Mouse (Mus musculus) embryonic stem cell, embryonic (primary cell): Measurements from ENCODE around the gene Brinp2.

Source experiments
- CTCF ChIA-PET, 4 experiments: fragments of 300-600 bp in 2 of 4; fragments of 350-600 bp in 2 of 4; sonication (Branson Sonifier 250); formaldehyde crosslinking; loops; one replicate each; lab custom pipeline; 2022; ENCODE audit warnings: inconsistent platforms in 2 of 4; lab: Charles Lee
- POLR2A ChIA-PET, 4 experiments: fragments of 300-600 bp in 2 of 4; fragments of 350-600 bp in 2 of 4; sonication (Branson Sonifier 250); formaldehyde crosslinking; loops; one replicate each; lab custom pipeline; 2022; ENCODE audit warnings: antibody characterized with exemption in 4 of 4, inconsistent platforms in 1 of 4; lab: Charles Lee

Gene Brinp2

GRCm38 (mm10) chr1:158356051-158356461, at the start of gene Brinp2:
Brinp2 (minus strand) TSS chr1:158356326.
- ChIA-PET CTCF (interaction anchor here in 2 of 4 experiments (0.7 to 1.4 kb wide), 4 partner anchors 10 to 869 kb away, joined by 3 read pairs; no protein-coding TSS in a partner anchor), POLR2A (interaction anchor here in 1 of 4 experiments (1.7 kb wide), 1 partner anchor 10 kb away, joined by 7 read pairs; no protein-coding TSS in a partner anchor)

DNA sequence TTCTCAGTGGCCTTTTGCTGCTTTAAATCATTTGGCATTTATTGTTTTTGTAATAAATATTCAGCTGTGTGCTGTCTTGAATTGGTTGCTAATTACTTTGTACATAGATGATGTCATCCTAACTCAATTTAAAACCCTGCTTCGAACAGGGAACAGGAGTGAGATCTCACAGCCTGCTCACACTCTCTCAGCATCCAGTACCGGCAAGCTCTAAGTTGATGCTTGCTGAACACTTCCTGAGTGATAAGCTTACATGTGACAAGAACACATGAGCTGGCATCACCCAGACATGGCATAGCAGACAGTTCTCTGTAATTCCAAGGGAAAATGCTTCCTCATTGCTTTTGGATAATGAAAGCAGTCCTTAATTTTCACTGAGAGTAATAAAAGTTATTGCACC, 44.8 kb upstream of the Brinp2 start:
- ChIA-PET CTCF (no interaction called here), POLR2A (no interaction called here)

GRCm38 (mm10) chr1:158397058-158397457, 40.9 kb upstream of the Brinp2 start:
- POLR2A ChIA-PET: no interaction called here
- CTCF ChIA-PET: interaction anchor here in 1 of 4 experiments (0.6 kb wide), 1 partner anchor 75 kb away, joined by 5 read pairs; no protein-coding TSS in a partner anchor

- CTCF ChIA-PET: no interaction called here
- POLR2A ChIA-PET: interaction anchor here in 1 of 4 experiments (0.7 kb wide), 1 partner anchor 1959 kb away, joined by 3 read pairs; no protein-coding TSS in a partner anchor
Measured at GRCm38 (mm10) chr1:158390693-158391092, 34.6 kb upstream of the Brinp2 start.

- POLR2A ChIA-PET: no interaction called here
- CTCF ChIA-PET: no interaction called here
Measured at GRCm38 (mm10) chr1:158388995-158389394, 32.9 kb upstream of the Brinp2 start.

GRCm38 (mm10) chr1:158386781-158387180, 30.7 kb upstream of the Brinp2 start:
- CTCF ChIA-PET: no interaction called here
- POLR2A ChIA-PET: interaction anchor here in 2 of 4 experiments (0.6 to 0.7 kb wide), 2 partner anchors 25 to 65 kb away, joined by 4 to 8 read pairs; partner anchors contain the start of gene Astn1 (in 1 of the 2)

- ChIA-PET POLR2A (no interaction called here), CTCF (interaction anchor here in 1 of 4 experiments (0.6 kb wide), 1 partner anchor 109 kb away, joined by 3 read pairs; no protein-coding TSS in a partner anchor)
Measured at GRCm38 (mm10) chr1:158385311-158385710, 29.2 kb upstream of the Brinp2 start.

DNA sequence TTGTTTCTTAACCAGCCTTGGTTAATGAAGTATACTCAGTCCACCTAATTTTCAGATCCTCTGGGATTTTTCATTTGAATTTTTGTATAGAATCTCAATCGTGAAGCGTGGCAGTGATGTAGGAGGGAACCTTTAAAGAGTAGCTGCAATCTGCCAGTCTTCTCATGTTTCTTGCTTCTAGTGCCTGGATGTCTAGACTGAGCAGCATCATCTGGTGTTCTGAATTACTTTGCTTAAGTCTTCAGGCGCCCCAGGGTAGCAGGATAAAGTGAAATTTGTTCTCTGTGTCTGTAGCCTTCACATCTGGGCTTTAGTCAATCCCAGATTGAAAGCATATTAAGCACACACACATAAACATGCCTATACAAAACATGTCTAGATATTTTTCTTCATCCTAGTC, 27.1 kb upstream of the Brinp2 start:
- CTCF ChIA-PET: no interaction called here
- POLR2A ChIA-PET: no interaction called here

DNA sequence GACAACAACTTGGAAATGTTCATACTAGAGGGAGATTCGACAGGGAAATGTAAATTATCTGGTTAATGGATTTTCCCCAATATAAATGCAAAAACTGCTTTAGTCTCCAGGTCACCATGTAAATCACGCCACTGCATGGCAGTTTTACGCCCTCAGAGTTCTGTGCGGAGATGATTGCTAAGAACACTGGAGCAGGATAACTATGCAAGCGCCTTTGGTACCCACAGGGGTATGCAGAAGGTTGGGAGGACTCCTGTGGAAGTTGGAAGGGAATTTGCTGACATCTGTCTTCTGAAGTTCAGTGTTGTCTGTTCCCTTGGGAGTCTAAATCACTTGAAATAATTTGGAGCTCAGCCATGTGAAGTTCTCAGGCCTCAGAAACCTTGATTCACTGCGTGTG, 26.2 kb upstream of the Brinp2 start:
- POLR2A ChIA-PET: interaction anchor here in 1 of 4 experiments (0.7 kb wide), 1 partner anchor 1004 kb away, joined by 10 read pairs; no protein-coding TSS in a partner anchor

GRCm38 (mm10) chr1:158364461-158364860, 8.3 kb upstream of the Brinp2 start:
- CTCF ChIA-PET: no interaction called here
- POLR2A ChIA-PET: no interaction called here

More for the DNA sequence above, 26.2 kb upstream of the Brinp2 start:
- CTCF ChIA-PET: no interaction called here

DNA sequence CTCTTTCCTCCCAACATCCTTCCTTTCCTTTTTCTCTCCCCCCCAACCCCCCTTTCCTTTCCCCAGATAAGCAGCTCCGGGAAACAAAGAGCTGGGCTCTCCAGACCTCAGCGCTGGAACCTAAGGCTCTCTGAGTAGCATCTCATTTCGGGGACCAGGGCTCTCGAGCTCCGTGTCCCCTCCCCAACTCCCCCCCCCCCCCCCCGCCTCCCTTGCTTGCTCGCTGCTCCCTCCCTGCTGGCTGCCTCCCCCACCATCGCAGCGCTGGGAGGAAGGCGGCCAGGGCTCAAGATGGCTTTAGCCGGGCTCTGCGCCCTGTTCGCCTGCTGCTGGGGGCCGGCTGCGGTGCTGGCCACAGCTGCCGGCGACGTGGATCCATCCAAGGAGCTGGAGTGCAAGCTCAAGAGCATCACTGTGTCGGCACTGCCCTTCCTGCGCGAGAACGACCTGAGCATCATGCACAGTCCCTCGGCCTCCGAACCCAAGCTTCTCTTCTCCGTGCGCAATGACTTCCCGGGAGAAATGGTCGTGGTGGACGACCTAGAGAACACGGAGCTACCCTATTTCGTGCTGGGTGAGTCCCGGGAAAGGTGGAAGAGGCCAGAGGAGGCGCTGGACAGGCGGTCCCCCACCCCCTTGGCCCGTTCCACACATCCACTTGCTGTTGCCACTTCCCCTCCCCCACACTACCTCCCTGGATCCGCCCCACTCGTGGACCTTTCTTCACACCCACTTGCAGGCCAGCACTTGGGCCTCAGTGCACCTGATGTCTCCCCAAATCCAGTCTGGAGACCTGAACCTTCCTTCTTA, 6.4 kb upstream of the Brinp2 start:
- CTCF ChIA-PET: interaction anchor here in 1 of 4 experiments (0.6 kb wide), 1 partner anchor 759 kb away, joined by 7 read pairs; no protein-coding TSS in a partner anchor

DNA sequence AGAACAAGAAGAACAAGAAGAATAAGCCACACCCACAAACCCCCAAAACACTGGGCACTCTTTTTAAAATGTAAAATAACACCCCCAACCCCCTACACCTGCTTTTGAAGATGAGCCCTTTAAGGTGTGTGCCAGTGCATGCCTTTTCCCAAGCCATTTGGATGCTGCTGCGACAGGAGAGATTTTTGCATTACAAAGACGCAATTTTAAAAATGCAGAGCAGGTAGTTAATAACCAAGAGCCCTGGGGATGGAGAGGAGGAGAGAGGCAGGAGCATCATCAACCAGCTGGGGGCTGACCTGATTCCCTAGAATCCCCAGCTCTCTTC, 5.8 kb upstream of the Brinp2 start, which contains the start of gene Astn1:
Gene Astn1, plus strand, starts transcription at position 310 of the 328 bp plus-strand sequence.
- ChIA-PET POLR2A (interaction anchor here in 1 of 4 experiments (0.7 to 1.7 kb wide), 4 partner anchors 14 to 25 kb away, joined by 3 to 5 read pairs (median 4); no protein-coding TSS in a partner anchor), CTCF (no interaction called here)

More for the DNA sequence above, 6.4 kb upstream of the Brinp2 start:
- POLR2A ChIA-PET: interaction anchor here in 1 of 4 experiments (0.7 to 1.7 kb wide), 4 partner anchors 14 to 24 kb away, joined by 3 to 5 read pairs (median 4); no protein-coding TSS in a partner anchor

DNA sequence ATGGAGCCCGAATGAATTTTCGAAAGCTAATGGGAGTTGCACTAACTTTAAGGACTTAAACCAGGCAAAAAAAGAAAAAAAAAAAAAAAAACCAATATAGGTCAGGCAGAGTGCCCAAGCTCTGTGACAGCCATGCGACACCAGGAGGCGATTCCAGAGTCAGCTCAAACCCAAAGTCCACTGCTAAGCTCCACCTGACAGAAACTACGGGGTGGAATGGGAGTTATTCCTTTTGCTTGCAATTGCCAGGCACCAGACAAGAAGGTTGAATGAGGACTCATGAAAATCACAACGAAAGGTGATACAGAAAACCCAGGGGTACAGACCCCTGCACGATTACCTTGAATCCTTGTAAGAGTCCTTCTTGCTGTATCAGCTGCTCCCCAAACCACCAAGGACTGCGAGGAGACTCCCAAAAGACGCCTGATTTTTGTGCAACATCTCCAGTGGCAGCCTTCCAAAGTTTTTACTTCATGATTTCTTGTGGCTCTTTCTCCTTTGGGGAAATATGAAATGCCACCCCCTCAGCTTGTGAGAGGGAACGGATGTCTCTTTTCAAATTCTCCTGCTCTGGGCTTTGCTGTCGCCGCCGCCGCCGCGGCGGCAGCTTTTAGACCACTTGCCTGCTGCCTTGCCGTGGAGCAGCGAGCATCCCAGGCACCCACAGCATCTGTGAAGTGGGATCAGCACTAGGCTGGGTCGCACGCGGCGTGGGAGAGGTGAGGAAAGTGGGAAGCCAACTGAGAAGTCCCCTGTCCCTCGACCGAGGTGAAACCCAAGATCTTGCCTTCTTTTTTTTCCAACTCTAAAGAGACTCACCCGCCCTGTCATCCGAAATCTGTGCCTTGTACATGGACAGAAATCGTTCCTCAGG, 712 bp downstream of the Brinp2 start:
- ChIA-PET CTCF (interaction anchor here in 3 of 4 experiments (0.6 to 1.4 kb wide), 6 partner anchors 10 to 870 kb away, joined by 3 to 6 read pairs (median 3); no protein-coding TSS in a partner anchor), POLR2A (interaction anchor here in 2 of 4 experiments (1.3 to 1.7 kb wide), 2 partner anchors 9 kb away, joined by 5 to 7 read pairs; no protein-coding TSS in a partner anchor)

DNA sequence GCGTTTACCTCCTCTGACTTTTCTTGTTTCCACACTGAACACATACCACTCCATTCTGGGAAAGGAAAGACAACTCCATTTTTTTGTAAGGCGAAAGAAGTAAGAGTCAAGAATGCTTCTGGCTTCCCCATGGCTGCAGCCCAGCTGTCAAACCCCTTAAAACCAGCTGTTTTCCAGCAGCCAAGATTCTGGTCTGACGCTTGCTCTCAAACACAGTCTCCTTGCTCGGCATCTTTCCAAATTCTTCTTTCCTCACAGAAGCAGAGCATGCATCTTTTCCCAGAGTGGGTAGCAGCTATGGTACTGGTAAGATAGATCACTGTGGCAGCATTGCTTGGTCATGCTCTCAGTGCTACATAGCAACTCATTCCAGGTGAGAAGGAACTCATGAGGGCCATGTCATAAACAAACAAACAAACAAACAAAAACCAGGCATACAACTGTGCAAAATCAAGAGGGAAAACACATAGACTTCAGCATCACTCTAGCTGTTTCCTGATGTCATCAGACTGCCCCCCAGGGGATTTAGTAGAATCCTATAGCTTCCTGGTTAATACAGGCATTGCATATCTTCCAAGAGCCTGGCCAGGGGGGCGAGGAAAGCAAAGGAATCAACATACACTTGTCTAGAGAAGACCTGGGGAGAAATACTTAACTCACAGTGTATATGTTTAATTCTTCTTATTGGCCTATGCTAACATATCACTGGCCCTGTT, 2.3 kb downstream of the Brinp2 start:
- ChIA-PET POLR2A (no interaction called here), CTCF (interaction anchor here in 1 of 4 experiments (0.7 kb wide), 1 partner anchor 36 kb away, joined by 3 read pairs; no protein-coding TSS in a partner anchor)

GRCm38 (mm10) chr1:158343243-158343714, 12.8 kb downstream of the Brinp2 start:
- CTCF ChIA-PET: no interaction called here
- POLR2A ChIA-PET: no interaction called here

GRCm38 (mm10) chr1:158328839-158329238, 27.3 kb downstream of the Brinp2 start:
- CTCF ChIA-PET: no interaction called here

DNA sequence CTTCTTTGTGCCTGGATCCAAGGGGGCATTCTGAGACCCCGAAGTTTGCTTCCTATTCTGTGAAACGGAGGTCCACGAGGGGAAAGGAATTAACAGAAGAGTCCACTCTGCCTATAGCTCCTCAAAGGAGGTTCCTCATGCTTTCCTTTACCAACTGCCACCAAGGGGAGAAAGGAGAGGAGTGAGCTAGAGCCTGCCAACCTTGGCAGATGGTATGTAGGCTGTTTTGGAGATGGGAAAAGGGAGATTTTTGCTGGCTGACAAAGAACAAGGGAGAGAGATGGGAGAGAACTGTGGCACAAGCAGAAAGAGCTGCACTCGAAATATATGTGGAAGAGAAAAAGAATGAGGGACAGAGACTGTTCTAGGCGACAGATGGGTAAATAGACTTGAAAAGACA, 28.0 kb downstream of the Brinp2 start:
- ChIA-PET POLR2A (interaction anchor here in 1 of 4 experiments (1.5 kb wide), 1 partner anchor 14 kb away, joined by 3 read pairs; no protein-coding TSS in a partner anchor), CTCF (no interaction called here)

More at GRCm38 (mm10) chr1:158328839-158329238, 27.3 kb downstream of the Brinp2 start:
- POLR2A ChIA-PET: interaction anchor here in 1 of 4 experiments (1.5 kb wide), 1 partner anchor 14 kb away, joined by 3 read pairs; no protein-coding TSS in a partner anchor

GRCm38 (mm10) chr1:158323325-158323724, 32.8 kb downstream of the Brinp2 start:
- ChIA-PET POLR2A (no interaction called here), CTCF (no interaction called here)
